Mouse (Mus musculus) limb, embryonic 14.5 days (tissue): ENCODE measurements around the gene Myd88. TPM values are rescaled to one million over a fixed set of nuclear protein-coding genes. Genes with fewer than 3 reads are reported as not detected.

Experiments
- ATAC-seq: fragments of 200-750 bp; cut with Nextera tagmentation; 2 replicates; pipeline ENCODE4 v1.8.0; 2017; ENCODE audit warnings: low read depth, moderate number of reproducible peaks, moderate TSS enrichment; ENCODE audit not compliant: low FRiP score
- DNase-seq: peaks from one replicate; pipeline ENCODE4 v3.0.0-alpha.2; 2015; ENCODE audit warnings: low spot score
- H3K27ac ChIP-seq: fragments of 300-500 bp; sonication (generic); replicated peaks from 2 replicates; pipeline ENCODE4 v1.5.1; 2014; ENCODE audit warnings: low read depth, mild to moderate bottlenecking, low read length, moderate library complexity, mixed read lengths
- H3K27me3 ChIP-seq: fragments of 300-500 bp; sonication (generic); 2 replicates; pipeline ENCODE4 v1.6.1; 2014; ENCODE audit warnings: low read length, mixed read lengths; ENCODE audit not compliant: control insufficient read depth, insufficient read depth
- H3K36me3 ChIP-seq: fragments of 300-500 bp; sonication (generic); 2 replicates; pipeline ENCODE4 v1.6.1; 2014; ENCODE audit warnings: mild to moderate bottlenecking, low read length, moderate library complexity, mixed read lengths; ENCODE audit not compliant: control insufficient read depth, insufficient read depth
- H3K4me1 ChIP-seq: fragments of 300-500 bp; sonication (generic); 2 replicates; pipeline ENCODE4 v1.6.1; 2014; ENCODE audit warnings: antibody characterized with exemption, low read length, mixed read lengths; ENCODE audit not compliant: control insufficient read depth, insufficient read depth
- H3K4me2 ChIP-seq: fragments of 300-500 bp; sonication (generic); replicated peaks from 2 replicates; pipeline ENCODE4 v1.6.1; 2014; ENCODE audit warnings: low read depth, mild to moderate bottlenecking, low read length, moderate library complexity; ENCODE audit not compliant: severe bottlenecking
- H3K4me3 ChIP-seq: fragments of 300-500 bp; sonication (generic); replicated peaks from 2 replicates; pipeline ENCODE4 v1.5.1; 2014; ENCODE audit warnings: low read length
- H3K9ac ChIP-seq: fragments of 300-500 bp; sonication (generic); 2 replicates; pipeline ENCODE4 v1.6.1; 2014; ENCODE audit warnings: mild to moderate bottlenecking, low read depth, low read length, moderate library complexity; ENCODE audit not compliant: severe bottlenecking
- H3K9me3 ChIP-seq: fragments of 300-500 bp; sonication (generic); 2 replicates; pipeline ENCODE4 v1.6.1; 2016; ENCODE audit warnings: low read length; ENCODE audit not compliant: control insufficient read depth
- POLR2A ChIP-seq: fragments of 200-500 bp; IDR thresholded peaks from 2 replicates; pipeline ENCODE4 v1.8.0; 2012; ENCODE audit warnings: inconsistent platforms, mild to moderate bottlenecking, moderate library complexity, borderline replicate concordance; ENCODE audit not compliant: insufficient read depth, insufficient read length; ENCODE audit errors: extremely low read depth
- WGBS: fragments of 180-500 bp; shearing (Covaris S2); extraction: QIAGEN DNeasy Blood & Tissue Kit; methylation state at CpG from one replicate; pipeline ENCODE4 v1.1.7; 2014; 5-methylcytosine and 5-hydroxymethylcytosine counted together
- polyA plus RNA-seq, 2 experiments: library from polyadenylated mRNA; depleted of rRNA in 1 of 2; stranded (reverse) in 1 of 2; unstranded in 1 of 2; fragments of >200 nt; fragmentation: Nextera tagmentation in 1 of 2; extraction: Ambion mirVana in 1 of 2; gene quantifications; 2 replicates each; pipeline versions ENCODE4 v1.2.1 to v1.2.3; 2012 to 2014

The Myd88 gene
- polyA plus RNA-seq, 2 experiments: 11.5 to 23.3 TPM

DNA sequence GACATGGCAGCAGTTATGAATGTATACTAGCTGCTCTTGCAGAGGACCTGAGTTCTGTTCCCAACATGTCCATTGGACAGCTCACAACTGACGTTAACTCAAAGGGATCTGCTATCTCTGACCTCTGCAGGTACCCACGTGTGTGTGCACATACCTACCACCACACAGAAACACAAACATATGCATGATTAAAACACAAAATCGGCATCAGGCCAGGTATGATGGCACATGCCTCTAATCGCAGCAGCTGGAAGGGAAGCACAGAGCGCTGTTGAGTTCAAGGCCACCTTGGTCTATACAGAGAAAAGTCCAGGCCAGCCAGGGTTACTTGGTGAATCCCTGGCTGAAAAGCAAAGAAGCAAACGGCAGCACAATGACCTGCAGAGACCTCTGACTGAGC, 43.5 kb downstream of the Myd88 start:
- 90% methylated on average over 6 of the region's 6 CpGs for WGBS
- ATAC-seq (no peak), DNase-seq (no peak)
- H3K9me3 ChIP-seq: no peaks in the 10 kb centered on the region
- no peaks in the 10 kb centered on the region for H3K27me3 ChIP-seq
- peaks cover 9% of the 10 kb centered on the region for H3K36me3 ChIP-seq
- no peak overlapping the region for H3K4me3 ChIP-seq
- no peak overlapping the region for H3K9ac ChIP-seq
- H3K27ac ChIP-seq: no peak overlapping the region
- H3K4me2 ChIP-seq: no peak overlapping the region
- H3K4me1 ChIP-seq: no peaks in the 10 kb centered on the region
- no peak for TF ChIP-seq POLR2A

DNA sequence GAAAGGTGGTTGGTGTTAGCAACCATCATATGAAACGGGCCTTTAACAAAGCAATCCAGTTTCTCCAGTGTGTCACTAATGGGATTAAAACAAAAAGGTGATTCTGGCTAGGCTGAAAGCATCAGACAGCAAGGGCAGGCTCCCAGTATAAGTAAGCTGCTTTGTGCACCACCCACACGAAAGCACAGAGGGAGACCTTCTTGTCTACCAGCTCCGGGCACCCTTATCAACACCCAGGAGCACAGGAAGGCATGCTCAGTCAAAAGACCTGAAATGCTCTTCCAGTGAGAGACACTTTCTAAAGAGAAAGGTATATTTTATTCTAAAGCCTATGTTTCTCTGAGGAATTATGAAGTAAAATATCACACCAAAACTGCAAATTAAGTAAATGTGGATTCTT, 50.4 kb downstream of the Myd88 start:
- H3K27me3 ChIP-seq: no peaks in the 10 kb centered on the region
- H3K36me3 ChIP-seq: peaks cover 13% of the 10 kb centered on the region
- H3K9ac ChIP-seq: no peak overlapping the region
- WGBS: 92% methylated on average over 3 of the region's 3 CpGs
- no peak overlapping the region for H3K4me3 ChIP-seq
- no peaks in the 10 kb centered on the region for H3K4me1 ChIP-seq
- ATAC-seq (no peak), DNase-seq (no peak)
- TF ChIP-seq POLR2A: no peak
- no peak overlapping the region for H3K4me2 ChIP-seq
- no peak overlapping the region for H3K27ac ChIP-seq
- no peaks in the 10 kb centered on the region for H3K9me3 ChIP-seq

Other genes with a start within 250 kb of the Myd88 start
- gene Plcd1, start 247.9 kb downstream of the Myd88 start, polyA plus RNA-seq (2012; rRNA removed): 50.0 and 60.8 TPM in 2 replicates
- 38.0 and 38.2 TPM in 2 replicates for gene Plcd1, start 247.9 kb downstream of the Myd88 start, polyA plus RNA-seq (2014; fragmentation: Nextera tagmentation; extraction: Ambion mirVana)
- 1.4 and 1.5 TPM in 2 replicates for gene Dlec1, start 238.9 kb downstream of the Myd88 start, polyA plus RNA-seq (2012; rRNA removed)
- gene Dlec1, start 238.9 kb downstream of the Myd88 start, polyA plus RNA-seq (2014; fragmentation: Nextera tagmentation; extraction: Ambion mirVana): 0.81 and 1.3 TPM in 2 replicates
- gene Acaa1b, start 184.3 kb downstream of the Myd88 start, polyA plus RNA-seq (2012; rRNA removed): 1.8 and 2.7 TPM in 2 replicates
- 1.2 and 1.7 TPM in 2 replicates for gene Acaa1b, start 184.3 kb downstream of the Myd88 start, polyA plus RNA-seq (2014; fragmentation: Nextera tagmentation; extraction: Ambion mirVana)
- 0.03 TPM in 1 of 2 replicates, not detected in the other for gene Gm47289, start 182.2 kb downstream of the Myd88 start, polyA plus RNA-seq (2012; rRNA removed)
- not detected in 2 replicates for gene Gm47289, start 182.2 kb downstream of the Myd88 start, polyA plus RNA-seq (2014; fragmentation: Nextera tagmentation; extraction: Ambion mirVana)
- 0.06 TPM in 1 of 2 replicates, not detected in the other for gene Slc22a13, start 132.3 kb downstream of the Myd88 start, polyA plus RNA-seq (2012; rRNA removed)
- gene Slc22a13, start 132.3 kb downstream of the Myd88 start, polyA plus RNA-seq (2014; fragmentation: Nextera tagmentation; extraction: Ambion mirVana): not detected in 2 replicates
- gene Oxsr1, start 19.0 kb downstream of the Myd88 start, polyA plus RNA-seq (2012; rRNA removed): 35.4 and 39.4 TPM in 2 replicates
- gene Oxsr1, start 19.0 kb downstream of the Myd88 start, polyA plus RNA-seq (2014; fragmentation: Nextera tagmentation; extraction: Ambion mirVana): 15.6 and 16.0 TPM in 2 replicates
- 120 and 140 TPM in 2 replicates for gene Acaa1a, start 1.7 kb downstream of the Myd88 start, polyA plus RNA-seq (2012; rRNA removed)
- 87.4 and 92.7 TPM in 2 replicates for gene Acaa1a, start 1.7 kb downstream of the Myd88 start, polyA plus RNA-seq (2014; fragmentation: Nextera tagmentation; extraction: Ambion mirVana)
- gene Xylb, start 16.0 kb upstream of the Myd88 start, polyA plus RNA-seq (2012; rRNA removed): 8.9 and 11.1 TPM in 2 replicates
- gene Xylb, start 16.0 kb upstream of the Myd88 start, polyA plus RNA-seq (2014; fragmentation: Nextera tagmentation; extraction: Ambion mirVana): 5.2 and 5.5 TPM in 2 replicates
- gene Slc22a14, start 24.1 kb upstream of the Myd88 start, polyA plus RNA-seq (2012; rRNA removed): 0.12 and 0.19 TPM in 2 replicates
- 0.17 and 0.25 TPM in 2 replicates for gene Slc22a14, start 24.1 kb upstream of the Myd88 start, polyA plus RNA-seq (2014; fragmentation: Nextera tagmentation; extraction: Ambion mirVana)
- 7.9 and 8.9 TPM in 2 replicates for gene Acvr2b, start 60.7 kb upstream of the Myd88 start, polyA plus RNA-seq (2012; rRNA removed)
- 18.9 and 23.8 TPM in 2 replicates for gene Acvr2b, start 60.7 kb upstream of the Myd88 start, polyA plus RNA-seq (2014; fragmentation: Nextera tagmentation; extraction: Ambion mirVana)
- gene Exog, start 103.5 kb upstream of the Myd88 start, polyA plus RNA-seq (2012; rRNA removed): 14.4 and 15.0 TPM in 2 replicates
- 28.5 and 33.0 TPM in 2 replicates for gene Exog, start 103.5 kb upstream of the Myd88 start, polyA plus RNA-seq (2014; fragmentation: Nextera tagmentation; extraction: Ambion mirVana)
- gene Scn5a, start 237.6 kb upstream of the Myd88 start, polyA plus RNA-seq (2012; rRNA removed): 0.35 and 0.42 TPM in 2 replicates
- gene Scn5a, start 237.6 kb upstream of the Myd88 start, polyA plus RNA-seq (2014; fragmentation: Nextera tagmentation; extraction: Ambion mirVana): 0.10 and 0.17 TPM in 2 replicates